ENCODE assay signal across 26 mouse cellular contexts in the genomic region with DNA sequence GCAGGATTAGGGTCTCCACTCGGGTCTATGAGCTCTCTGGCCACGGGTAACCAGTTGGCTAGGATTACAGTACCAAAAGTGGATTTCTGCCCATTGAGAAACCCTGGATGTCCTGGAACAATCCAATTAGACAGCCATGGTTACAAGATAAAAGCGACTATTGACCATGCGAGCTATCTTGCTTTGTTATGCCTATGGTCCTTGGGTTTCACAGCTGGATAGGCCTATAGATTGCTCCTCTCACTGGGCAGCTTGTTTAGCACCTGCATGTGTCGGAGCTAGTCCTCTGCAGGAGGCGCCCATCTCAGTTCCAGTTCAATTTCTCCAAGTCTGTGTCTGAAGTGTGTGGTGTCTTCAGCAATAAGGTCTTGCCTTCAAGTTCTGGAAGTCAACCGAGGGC.
"Had no signal": no experiment of that assay in that cellular context is flagged by ENCODE, and none has a peak within 500 bp of the region (broad histone marks: within the 10 kb centered on the region; RNA-seq: fewer than 3 reads in every experiment).

No protein-coding gene starts in this region.

- DNase-seq: cerebellum, adult 9-11 months; cerebellum, postnatal 10 days; cerebellum, postnatal 14 days; cerebellum, postnatal 25 days; cerebellum, postnatal 36 days; embryo, embryonic 11 days; forebrain, postnatal 0 days; gastrocnemius, adult 2 months; gastrocnemius, postnatal 10 days; gastrocnemius, postnatal 14 days; gastrocnemius, postnatal 25 days; gastrocnemius, postnatal 36 days; heart, adult 11 months; heart, adult 18-20 months; heart, adult 2 months had no signal

- H3K27me3 ChIP-seq: embryonic facial prominence, embryonic 12.5 days; embryonic facial prominence, embryonic 13.5 days; embryonic facial prominence, embryonic 15.5 days; forebrain, embryonic 12.5 days; forebrain, embryonic 13.5 days; forebrain, embryonic 15.5 days had no signal

- H3K4me3 ChIP-seq: embryonic facial prominence, embryonic 10.5 days; embryonic facial prominence, embryonic 12.5 days; embryonic facial prominence, embryonic 13.5 days; embryonic facial prominence, embryonic 15.5 days; erythroblast, embryonic 14.5 days; forebrain, embryonic 10.5 days; forebrain, embryonic 12.5 days; forebrain, embryonic 13.5 days; forebrain, embryonic 15.5 days; gastrocnemius, adult 2 months; heart, adult 2 months had no signal

- H3K4me2 ChIP-seq: embryonic facial prominence, embryonic 12.5 days; embryonic facial prominence, embryonic 13.5 days; embryonic facial prominence, embryonic 15.5 days; forebrain, embryonic 12.5 days; forebrain, embryonic 13.5 days; forebrain, embryonic 15.5 days had no signal

- H3K27ac ChIP-seq: embryonic facial prominence, embryonic 10.5 days; embryonic facial prominence, embryonic 12.5 days; embryonic facial prominence, embryonic 13.5 days; embryonic facial prominence, embryonic 15.5 days; forebrain, embryonic 10.5 days; forebrain, embryonic 12.5 days; forebrain, embryonic 13.5 days; forebrain, embryonic 15.5 days; gastrocnemius, adult 2 months; heart, adult 2 months had no signal

- H3K9me3 ChIP-seq: embryonic facial prominence, embryonic 10.5 days; embryonic facial prominence, embryonic 12.5 days; embryonic facial prominence, embryonic 13.5 days; embryonic facial prominence, embryonic 15.5 days; forebrain, embryonic 10.5 days; forebrain, embryonic 12.5 days; forebrain, embryonic 13.5 days; forebrain, embryonic 15.5 days had no signal

- H3K9ac ChIP-seq: embryonic facial prominence, embryonic 12.5 days; embryonic facial prominence, embryonic 13.5 days; embryonic facial prominence, embryonic 15.5 days; forebrain, embryonic 12.5 days; forebrain, embryonic 13.5 days; forebrain, embryonic 15.5 days; forebrain, postnatal 0 days had no signal

- H3K4me1 ChIP-seq: embryonic facial prominence, embryonic 10.5 days; embryonic facial prominence, embryonic 12.5 days; embryonic facial prominence, embryonic 13.5 days; embryonic facial prominence, embryonic 15.5 days; forebrain, embryonic 10.5 days; forebrain, embryonic 12.5 days; forebrain, embryonic 13.5 days; forebrain, embryonic 15.5 days had no signal

- ATAC-seq: forebrain, embryonic 13.5 days; forebrain, embryonic 14.5 days; forebrain, embryonic 15.5 days; forebrain, embryonic 16.5 days; forebrain, postnatal 0 days had no signal

- H3K36me3 ChIP-seq: embryonic facial prominence, embryonic 10.5 days; embryonic facial prominence, embryonic 12.5 days; embryonic facial prominence, embryonic 13.5 days; embryonic facial prominence, embryonic 15.5 days; forebrain, embryonic 10.5 days; forebrain, embryonic 12.5 days; forebrain, embryonic 15.5 days had no signal
